Mouse (Mus musculus) heart, embryonic 11.5 days (tissue): Measurements from ENCODE around the gene Pde4d. TPM values are rescaled to one million over a fixed set of nuclear protein-coding genes. Genes with fewer than 3 reads are reported as not detected.

Experiments used
- ATAC-seq: fragments of 200-750 bp; cut with Nextera tagmentation; replicated peaks from 2 replicates; pipeline ENCODE4 v1.8.0; 2017; ENCODE audit warnings: moderate library complexity; ENCODE audit not compliant: insufficient number of reproducible peaks, low FRiP score, low TSS enrichment
- H3K27ac ChIP-seq: fragments of 300-500 bp; sonication (generic); 2 replicates; pipeline ENCODE4 v1.5.1; 2014; ENCODE audit warnings: mild to moderate bottlenecking, low read depth, low read length
- H3K27me3 ChIP-seq: fragments of 300-500 bp; sonication (generic); 2 replicates; pipeline ENCODE4 v1.6.1; 2014; ENCODE audit warnings: mild to moderate bottlenecking, low read length, mixed read lengths; ENCODE audit not compliant: control insufficient read depth, insufficient read depth
- H3K36me3 ChIP-seq: fragments of 300-500 bp; sonication (generic); 2 replicates; pipeline ENCODE4 v1.6.1; 2014; ENCODE audit warnings: mild to moderate bottlenecking, low read length, moderate library complexity, mixed read lengths; ENCODE audit not compliant: control insufficient read depth, insufficient read depth
- H3K4me1 ChIP-seq: fragments of 300-500 bp; sonication (generic); 2 replicates; pipeline ENCODE4 v1.6.1; 2014; ENCODE audit warnings: low read length; ENCODE audit not compliant: control insufficient read depth, insufficient read depth
- H3K4me2 ChIP-seq: fragments of 300-500 bp; sonication (generic); 2 replicates; pipeline ENCODE4 v1.6.1; 2014; ENCODE audit warnings: mild to moderate bottlenecking, moderate library complexity
- H3K4me3 ChIP-seq: fragments of 300-500 bp; sonication (generic); 2 replicates; pipeline ENCODE4 v1.5.1; 2014; ENCODE audit warnings: low read depth, low read length
- H3K9ac ChIP-seq: fragments of 300-500 bp; sonication (generic); 2 replicates; pipeline ENCODE4 v1.6.1; 2014; ENCODE audit warnings: mild to moderate bottlenecking, low read depth, low read length, moderate library complexity
- H3K9me3 ChIP-seq: fragments of 300-500 bp; sonication (generic); replicated peaks from 2 replicates; pipeline ENCODE4 v1.6.1; 2016; ENCODE audit warnings: low read length; ENCODE audit not compliant: control insufficient read depth
- WGBS: fragments of 180-500 bp; shearing (Covaris S2); extraction: QIAGEN DNeasy Blood & Tissue Kit; methylation state at CpG from one replicate; pipeline ENCODE4 v1.1.7; 2014; ENCODE audit not compliant: insufficient replicate concordance; 5-methylcytosine and 5-hydroxymethylcytosine counted together
- polyA plus RNA-seq: library from polyadenylated mRNA; unstranded; fragments of >200 nt; fragmentation: Nextera tagmentation; extraction: Ambion mirVana; gene quantifications from 2 replicates; pipeline ENCODE4 v1.2.1, GENCODE M21; 2014

Gene Pde4d
- polyA plus RNA-seq, 1 experiment from 2014 or later, result 27.8 TPM

DNA sequence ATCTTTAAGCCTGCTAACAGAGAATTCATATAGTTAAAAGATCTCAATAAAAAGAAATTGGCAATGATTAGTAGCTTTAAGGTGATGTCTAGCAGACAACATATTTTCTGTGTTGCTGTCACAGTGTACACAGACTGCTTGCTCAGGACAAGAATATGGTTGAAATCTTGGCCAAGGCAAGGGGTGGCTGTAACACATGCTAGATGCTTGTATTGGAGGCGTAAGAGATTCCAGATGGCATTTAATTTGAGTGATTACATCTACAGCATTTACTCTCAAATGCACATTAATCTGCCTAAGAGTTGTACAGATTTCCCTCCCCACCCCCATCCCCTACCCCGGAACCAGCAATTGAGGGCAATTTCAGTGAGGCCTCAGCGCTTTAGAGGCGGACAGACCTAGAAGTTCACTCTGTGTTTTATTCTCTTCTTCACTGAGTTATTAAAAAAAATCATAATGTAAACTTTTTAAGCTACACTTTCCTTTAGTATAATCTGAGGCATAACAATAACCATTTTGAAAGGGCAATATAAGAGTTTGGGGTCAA lies 1456.7 kb downstream of the Pde4d start:
- H3K36me3 ChIP-seq, result no peaks in the 10 kb centered on the region
- peaks cover 19% of the 10 kb centered on the region for H3K4me1 ChIP-seq
- H3K9ac ChIP-seq, result no peak overlapping the region
- no peak overlapping the region for H3K4me2 ChIP-seq
- ATAC-seq, result no peak
- H3K9me3 ChIP-seq, result no peaks in the 10 kb centered on the region
- H3K27me3 ChIP-seq, result no peaks in the 10 kb centered on the region
- WGBS, result 89% methylated on average over 4 of the region's 4 CpGs
- no peak overlapping the region for H3K27ac ChIP-seq
- no peak overlapping the region for H3K4me3 ChIP-seq

DNA sequence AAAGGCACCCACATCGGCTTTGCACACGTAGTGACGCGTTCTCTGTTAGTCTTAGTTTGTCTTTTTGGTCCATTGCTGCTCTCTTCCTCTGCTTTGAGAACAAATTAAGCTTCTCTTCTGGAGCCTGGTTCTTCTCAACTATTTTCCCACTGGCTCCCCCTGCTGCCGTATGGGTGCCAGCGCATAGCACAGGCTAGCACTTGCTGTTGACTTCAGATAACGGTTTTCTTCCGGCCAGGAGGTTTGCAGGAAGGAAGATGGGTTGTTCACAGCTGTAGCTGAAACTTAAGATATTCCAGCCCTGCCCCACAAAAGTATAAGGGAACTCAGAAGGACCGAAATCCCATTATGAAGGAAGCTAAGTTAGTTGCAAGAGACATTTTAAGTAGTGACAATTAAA lies 1457.9 kb downstream of the Pde4d start:
- H3K36me3 ChIP-seq, result no peaks in the 10 kb centered on the region
- no peak overlapping the region for H3K27ac ChIP-seq
- peaks cover 25% of the 10 kb centered on the region for H3K4me1 ChIP-seq
- H3K4me3 ChIP-seq, result no peak overlapping the region
- no peak overlapping the region for H3K9ac ChIP-seq
- no peaks in the 10 kb centered on the region for H3K9me3 ChIP-seq
- no peak overlapping the region for H3K4me2 ChIP-seq
- 25% methylated on average over 9 of the region's 9 CpGs for WGBS
- ATAC-seq, result no peak; the same call in 1 of the 2 replicates
- no peaks in the 10 kb centered on the region for H3K27me3 ChIP-seq

DNA sequence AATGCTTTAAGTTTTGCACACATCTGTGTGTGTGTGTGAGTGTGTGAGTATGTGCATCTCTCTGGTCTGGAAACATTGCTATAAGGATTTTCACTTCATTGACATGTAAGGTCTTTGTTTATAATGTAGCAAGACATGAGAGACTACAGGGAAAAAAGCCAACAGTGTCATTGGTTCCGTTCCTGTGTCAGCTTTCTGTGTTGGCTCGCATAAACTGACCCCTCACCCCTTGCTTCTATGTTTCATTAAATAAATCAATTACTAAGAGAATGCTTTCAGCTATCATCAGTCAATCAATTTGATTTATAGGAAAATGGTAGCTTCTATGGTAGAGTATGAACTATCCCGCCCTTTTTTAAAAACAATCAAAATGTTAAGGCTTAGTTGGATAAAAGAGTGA lies 1458.6 kb downstream of the Pde4d start:
- Histone ChIP-seq H3K4me1 (peaks cover 25% of the 10 kb centered on the region), H3K9me3 (no peaks in the 10 kb centered on the region), H3K4me2 (no peak overlapping the region), H3K27me3 (no peaks in the 10 kb centered on the region), H3K9ac (no peak overlapping the region), H3K27ac (no peak overlapping the region), H3K4me3 (no peak overlapping the region), H3K36me3 (no peaks in the 10 kb centered on the region)
- no peak for ATAC-seq
- WGBS, result 77% methylated on average over 3 of the region's 3 CpGs

DNA sequence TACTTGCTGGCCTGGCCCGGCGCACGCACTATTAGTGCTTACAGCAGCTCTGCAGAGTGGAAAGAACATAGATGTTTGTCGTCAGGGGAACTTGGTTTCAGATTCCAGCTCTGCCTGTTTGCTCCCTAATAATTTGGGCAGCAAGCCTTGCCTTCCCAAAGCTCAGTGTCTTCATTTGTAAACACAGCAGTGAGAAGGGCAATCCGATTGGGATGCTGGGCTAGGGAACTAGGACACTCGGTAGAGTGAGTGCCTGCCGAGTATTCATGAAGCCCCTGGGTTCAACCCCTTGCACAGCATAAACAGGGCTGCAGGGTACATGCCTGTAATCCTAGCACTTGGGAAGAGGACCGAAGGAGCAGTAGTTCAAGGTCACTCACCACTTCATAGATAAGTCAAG lies 1459.4 kb downstream of the Pde4d start:
- no peaks in the 10 kb centered on the region for H3K36me3 ChIP-seq
- ATAC-seq, result no peak
- H3K9me3 ChIP-seq, result no peaks in the 10 kb centered on the region
- peaks cover 23% of the 10 kb centered on the region for H3K4me1 ChIP-seq
- no peak overlapping the region for H3K4me3 ChIP-seq
- 68% methylated on average over 8 of the region's 8 CpGs for WGBS
- no peak overlapping the region for H3K4me2 ChIP-seq
- H3K27me3 ChIP-seq, result no peaks in the 10 kb centered on the region
- H3K9ac ChIP-seq, result no peak overlapping the region
- no peak overlapping the region for H3K27ac ChIP-seq

DNA sequence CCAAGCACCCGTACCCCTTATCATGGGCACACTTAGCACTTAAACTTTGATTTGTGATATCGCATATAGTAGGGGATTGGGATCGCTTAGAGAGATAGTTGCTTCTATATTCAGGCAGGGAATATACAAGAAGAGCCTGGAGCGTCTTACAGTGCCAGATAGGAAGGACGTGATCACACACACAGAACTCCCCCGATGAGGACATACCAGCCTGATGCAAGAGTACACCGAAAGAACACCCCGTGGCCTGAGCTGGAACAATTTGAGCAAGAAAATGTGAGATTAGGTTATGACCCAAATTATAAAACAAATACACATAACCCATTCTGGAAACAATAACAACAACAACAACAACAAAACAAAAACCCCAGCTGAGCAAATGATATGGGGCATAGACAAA lies 1461.2 kb downstream of the Pde4d start:
- no peak overlapping the region for H3K27ac ChIP-seq
- H3K9me3 ChIP-seq, result no peaks in the 10 kb centered on the region
- 81% methylated on average over 8 of the region's 8 CpGs for WGBS
- H3K4me3 ChIP-seq, result no peak overlapping the region
- no peak overlapping the region for H3K9ac ChIP-seq
- H3K4me1 ChIP-seq, result peaks cover 40% of the 10 kb centered on the region
- ATAC-seq, result no peak
- no peak overlapping the region for H3K4me2 ChIP-seq
- no peaks in the 10 kb centered on the region for H3K36me3 ChIP-seq
- H3K27me3 ChIP-seq, result no peaks in the 10 kb centered on the region

DNA sequence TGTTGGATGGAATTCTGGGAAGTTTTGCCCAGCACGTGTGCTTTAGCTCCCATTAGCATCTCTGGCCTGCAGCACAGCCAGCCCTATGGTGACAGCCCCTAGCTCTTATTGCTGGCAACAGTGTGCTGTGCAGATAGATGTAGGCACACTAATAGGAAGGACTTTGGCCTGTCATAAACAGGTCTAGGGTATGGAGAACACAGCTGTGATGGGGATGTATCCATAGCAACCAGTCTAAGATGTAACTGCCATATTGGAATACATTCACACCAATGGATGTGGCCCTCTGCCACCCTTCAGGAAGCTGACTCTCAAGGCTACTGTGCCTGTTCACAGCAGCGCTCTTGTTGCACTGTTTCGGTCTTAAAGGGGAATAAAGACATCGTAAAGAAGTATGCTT lies 1462.9 kb downstream of the Pde4d start:
- H3K27me3 ChIP-seq, result no peaks in the 10 kb centered on the region
- H3K9ac ChIP-seq, result no peak overlapping the region
- H3K9me3 ChIP-seq, result no peaks in the 10 kb centered on the region
- no peak overlapping the region for H3K27ac ChIP-seq
- no peaks in the 10 kb centered on the region for H3K36me3 ChIP-seq
- H3K4me1 ChIP-seq, result peaks cover 47% of the 10 kb centered on the region
- H3K4me2 ChIP-seq, result no peak overlapping the region
- no peak overlapping the region for H3K4me3 ChIP-seq
- ATAC-seq, result no peak
- WGBS, result 81% methylated on average over 4 of the region's 4 CpGs

DNA sequence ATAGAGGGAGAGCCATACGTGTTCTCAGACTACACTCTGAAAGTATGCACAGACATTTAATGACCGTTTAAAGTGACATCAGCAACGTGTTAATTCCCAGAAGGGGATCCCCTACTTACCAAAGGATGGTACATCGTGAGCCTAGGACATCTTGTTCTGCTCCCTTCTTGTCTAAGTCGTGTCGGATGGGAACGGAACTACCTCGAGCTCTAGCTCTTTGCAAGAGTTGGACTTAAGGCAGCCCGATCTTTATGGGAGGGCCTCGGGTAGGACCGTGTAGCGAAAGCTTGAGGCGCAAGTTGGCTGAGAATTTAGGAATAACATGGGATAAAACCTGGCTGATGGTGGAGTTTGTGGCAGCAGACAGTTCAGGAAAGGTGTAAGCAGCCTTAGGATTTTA lies 1464.5 kb downstream of the Pde4d start:
- no peak overlapping the region for H3K9ac ChIP-seq
- H3K4me1 ChIP-seq, result peaks cover 56% of the 10 kb centered on the region
- ATAC-seq, result no peak
- no peaks in the 10 kb centered on the region for H3K27me3 ChIP-seq
- H3K27ac ChIP-seq, result no peak overlapping the region
- H3K4me3 ChIP-seq, result no peak overlapping the region
- WGBS, result 87% methylated on average over 13 of the region's 13 CpGs
- no peaks in the 10 kb centered on the region for H3K9me3 ChIP-seq
- H3K4me2 ChIP-seq, result no peak overlapping the region
- no peaks in the 10 kb centered on the region for H3K36me3 ChIP-seq

DNA sequence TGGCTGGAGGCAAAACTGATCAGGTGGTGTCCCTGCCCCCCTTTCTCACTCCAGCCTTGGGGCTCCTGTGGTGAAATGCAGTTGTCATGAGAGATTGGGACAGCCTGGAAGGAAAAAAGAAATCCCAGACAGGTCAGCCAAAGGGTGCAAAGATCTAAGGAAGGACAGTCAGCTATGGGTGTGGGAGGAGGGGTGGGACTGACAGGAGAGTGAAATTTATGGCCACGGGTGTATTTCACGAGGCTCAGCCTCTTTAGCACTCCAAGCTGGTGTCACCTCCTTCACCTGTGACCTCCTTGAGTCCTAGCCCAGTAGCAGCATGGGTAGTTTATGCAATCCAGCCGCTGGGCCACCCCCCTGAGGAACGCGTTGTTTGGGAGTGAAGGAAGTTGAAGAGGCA lies 1465.1 kb downstream of the Pde4d start:
- Histone ChIP-seq H3K4me3 (no peak overlapping the region), H3K4me2 (peak overlapping the region; percentile 34), H3K36me3 (no peaks in the 10 kb centered on the region), H3K9me3 (no peaks in the 10 kb centered on the region), H3K27ac (0 out of 2 replicates have a peak overlapping the region, but pooled peaks have one; percentile 10), H3K9ac (no peak overlapping the region), H3K4me1 (peaks cover 53% of the 10 kb centered on the region), H3K27me3 (no peaks in the 10 kb centered on the region)
- 24% methylated on average over 5 of the region's 5 CpGs for WGBS
- no peak; the same call in 1 of the 2 replicates for ATAC-seq

DNA sequence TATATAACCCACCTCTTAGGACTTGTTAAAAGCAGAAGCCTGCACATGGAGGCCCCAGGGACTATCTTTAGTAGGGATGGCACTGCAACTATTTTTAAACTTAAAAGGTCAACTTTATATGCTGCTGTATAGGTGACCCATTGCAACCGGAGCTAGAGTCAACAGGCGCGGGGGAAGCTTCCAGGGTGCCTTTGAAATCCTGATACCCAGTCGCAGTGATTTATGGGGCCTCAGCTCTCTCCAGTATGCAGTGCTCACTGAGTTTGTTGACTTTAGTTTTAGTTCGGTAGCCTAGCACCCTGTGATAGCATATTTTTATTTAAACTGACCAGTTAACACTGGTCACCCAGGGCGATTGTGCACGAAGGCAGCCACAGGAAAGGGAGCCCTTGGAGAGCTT lies 1465.8 kb downstream of the Pde4d start:
- Histone ChIP-seq H3K27ac (0 out of 2 replicates have a peak overlapping the region, but pooled peaks have one; percentile 10), H3K9ac (no peak overlapping the region), H3K36me3 (no peaks in the 10 kb centered on the region), H3K27me3 (no peaks in the 10 kb centered on the region), H3K4me2 (no peak overlapping the region), H3K4me3 (no peak overlapping the region), H3K9me3 (no peaks in the 10 kb centered on the region), H3K4me1 (peaks cover 53% of the 10 kb centered on the region)
- WGBS, result 35% methylated on average over 7 of the region's 7 CpGs
- ATAC-seq, result 0 out of 2 replicates have a peak, but pooled peaks have one; percentile 15
